Mouse (Mus musculus) ES-Bruce4 (cell line): Measurements from ENCODE around the gene Ptcd2.

Source experiments
- CTCF ChIP-seq: IDR thresholded peaks from one replicate; pipeline ENCODE4 v1.8.1; 2011; ENCODE audit warnings: low read depth, low read length
- EP300 ChIP-seq: IDR thresholded peaks from 2 replicates; pipeline ENCODE4 v1.6.1; 2011; ENCODE audit warnings: low read depth, low read length; ENCODE audit not compliant: insufficient read depth
- POLR2A ChIP-seq: IDR thresholded peaks from one replicate; pipeline ENCODE4 v1.8.1; 2011; ENCODE audit warnings: low read length; ENCODE audit not compliant: insufficient read depth

- TF ChIP-seq POLR2A (no peak), CTCF (no peak), EP300 (no peak)
These were observed 29.8 kb downstream of the Ptcd2 start for GRCm38 (mm10) chr13:99314657-99315181.
